Mouse (Mus musculus) liver, embryonic 12.5 days (tissue): Measurements from ENCODE around the gene Slc10a7. TPM values are rescaled to one million over a fixed set of nuclear protein-coding genes. Genes with fewer than 3 reads are reported as not detected.

Experiments
- ATAC-seq: fragments of 200-750 bp; cut with Nextera tagmentation; 2 replicates; pipeline ENCODE4 v1.8.0; 2017; ENCODE audit warnings: moderate number of reproducible peaks, mild to moderate bottlenecking, moderate library complexity
- H3K27ac ChIP-seq: fragments of 300-500 bp; sonication (generic); 2 replicates; pipeline ENCODE4 v1.5.1; 2016; ENCODE audit warnings: mild to moderate bottlenecking
- H3K27me3 ChIP-seq: fragments of 300-500 bp; sonication (generic); replicated peaks from 2 replicates; pipeline ENCODE4 v1.6.1; 2016; ENCODE audit warnings: mild to moderate bottlenecking, moderate library complexity
- H3K36me3 ChIP-seq: fragments of 300-500 bp; sonication (generic); 2 replicates; pipeline ENCODE4 v1.6.1; 2016; ENCODE audit warnings: mild to moderate bottlenecking, moderate library complexity
- H3K4me1 ChIP-seq: fragments of 300-500 bp; sonication (generic); 2 replicates; pipeline ENCODE4 v1.6.1; 2016
- H3K4me2 ChIP-seq: fragments of 300-500 bp; sonication (generic); 2 replicates; pipeline ENCODE4 v1.6.1; 2016; ENCODE audit warnings: mild to moderate bottlenecking, moderate library complexity
- H3K4me3 ChIP-seq: fragments of 300-500 bp; sonication (generic); 2 replicates; pipeline ENCODE4 v1.5.1; 2016; ENCODE audit warnings: mild to moderate bottlenecking, moderate library complexity
- H3K9ac ChIP-seq: fragments of 300-500 bp; sonication (generic); 2 replicates; pipeline ENCODE4 v1.6.1; 2016; ENCODE audit warnings: mild to moderate bottlenecking, moderate library complexity
- H3K9me3 ChIP-seq: fragments of 300-500 bp; sonication (generic); replicated peaks from 2 replicates; pipeline ENCODE4 v1.6.1; 2016; ENCODE audit warnings: mild to moderate bottlenecking, moderate library complexity
- whole genome bisulfite sequencing: fragments of 180-500 bp; shearing (Covaris S2); methylation state at CpG from one replicate; pipeline ENCODE4 v1.1.7; 2016; ENCODE audit not compliant: insufficient replicate concordance; 5-methylcytosine and 5-hydroxymethylcytosine counted together
- polyA plus RNA-seq: library from polyadenylated mRNA; unstranded; fragments of >200 nt; fragmentation: Nextera tagmentation; extraction: Ambion mirVana; gene quantifications from 2 replicates; pipeline ENCODE4 v1.2.1, GENCODE M21; 2016

Gene Slc10a7
- polyA plus RNA-seq, 1 experiment from 2014 or later, result 9.1 TPM

GRCm38 (mm10) chr8:78584863-78585262 lies 75.7 kb downstream of the Slc10a7 start:
- Histone ChIP-seq H3K27ac (no peak overlapping the region), H3K36me3 (no peaks in the 10 kb centered on the region; the same call in 1 of the 2 replicates), H3K27me3 (no peaks in the 10 kb centered on the region), H3K4me3 (no peak overlapping the region), H3K4me1 (no peaks in the 10 kb centered on the region), H3K9ac (no peak overlapping the region), H3K4me2 (no peak overlapping the region), H3K9me3 (no peaks in the 10 kb centered on the region)
- no peak for ATAC-seq
- WGBS, result 59% methylated on average over 3 of the region's 3 CpGs

GRCm38 (mm10) chr8:78595481-78595908 lies 86.3 kb downstream of the Slc10a7 start:
- Histone ChIP-seq H3K27ac (no peak overlapping the region), H3K36me3 (peaks cover 6% of the 10 kb centered on the region), H3K4me2 (no peak overlapping the region), H3K4me1 (no peaks in the 10 kb centered on the region), H3K9me3 (no peaks in the 10 kb centered on the region), H3K4me3 (no peak overlapping the region), H3K9ac (no peak overlapping the region), H3K27me3 (no peaks in the 10 kb centered on the region)
- WGBS, result 79% methylated on average over 6 of the region's 6 CpGs
- no peak for ATAC-seq

GRCm38 (mm10) chr8:78598237-78598636 lies 89.1 kb downstream of the Slc10a7 start:
- H3K4me1 ChIP-seq, result no peaks in the 10 kb centered on the region
- H3K36me3 ChIP-seq, result no peaks in the 10 kb centered on the region
- H3K4me2 ChIP-seq, result no peak overlapping the region
- H3K4me3 ChIP-seq, result no peak overlapping the region
- H3K27me3 ChIP-seq, result no peaks in the 10 kb centered on the region
- no peaks in the 10 kb centered on the region for H3K9me3 ChIP-seq
- H3K9ac ChIP-seq, result no peak overlapping the region
- no peak for ATAC-seq
- no peak overlapping the region for H3K27ac ChIP-seq
- 76% methylated on average over 3 of the region's 3 CpGs for WGBS

GRCm38 (mm10) chr8:78603084-78603483 lies 93.9 kb downstream of the Slc10a7 start:
- Histone ChIP-seq H3K36me3 (peaks cover 18% of the 10 kb centered on the region), H3K4me2 (no peak overlapping the region)
- 95% methylated on average over 5 of the region's 5 CpGs for WGBS

GRCm38 (mm10) chr8:78604426-78604825 lies 95.3 kb downstream of the Slc10a7 start:
- WGBS, result 86% methylated on average over 9 of the region's 9 CpGs
- no peak for ATAC-seq
- no peak overlapping the region for H3K27ac ChIP-seq
- H3K4me2 ChIP-seq, result no peak overlapping the region
- no peaks in the 10 kb centered on the region for H3K27me3 ChIP-seq
- H3K4me3 ChIP-seq, result no peak overlapping the region
- H3K36me3 ChIP-seq, result peaks cover 18% of the 10 kb centered on the region
- H3K9ac ChIP-seq, result no peak overlapping the region
- H3K4me1 ChIP-seq, result no peaks in the 10 kb centered on the region
- H3K9me3 ChIP-seq, result peaks cover 3% of the 10 kb centered on the region; the same call in 1 of the 2 replicates

More at GRCm38 (mm10) chr8:78603084-78603483, 93.9 kb downstream of the Slc10a7 start:
- ATAC-seq, result no peak
- no peak overlapping the region for H3K4me3 ChIP-seq
- peaks cover 3% of the 10 kb centered on the region; the same call in 1 of the 2 replicates for H3K9me3 ChIP-seq
- H3K4me1 ChIP-seq, result no peaks in the 10 kb centered on the region
- H3K27ac ChIP-seq, result no peak overlapping the region
- H3K27me3 ChIP-seq, result no peaks in the 10 kb centered on the region
- H3K9ac ChIP-seq, result no peak overlapping the region

- Histone ChIP-seq H3K9ac (no peak overlapping the region), H3K4me3 (no peak overlapping the region)
- WGBS, result 75% methylated on average over 10 of the region's 10 CpGs
Measured at GRCm38 (mm10) chr8:78609301-78609700, 100.2 kb downstream of the Slc10a7 start.

GRCm38 (mm10) chr8:78611019-78611418 lies 101.9 kb downstream of the Slc10a7 start:
- no peak overlapping the region for H3K4me3 ChIP-seq
- 59% methylated on average over 6 of the region's 6 CpGs for WGBS

More at GRCm38 (mm10) chr8:78609301-78609700, 100.2 kb downstream of the Slc10a7 start:
- Histone ChIP-seq H3K9me3 (peaks cover 3% of the 10 kb centered on the region; the same call in 1 of the 2 replicates), H3K36me3 (peaks cover 15% of the 10 kb centered on the region), H3K27ac (no peak overlapping the region), H3K4me1 (no peaks in the 10 kb centered on the region), H3K27me3 (no peaks in the 10 kb centered on the region), H3K4me2 (no peak overlapping the region)
- ATAC-seq, result no peak

GRCm38 (mm10) chr8:78622362-78622761 lies 113.2 kb downstream of the Slc10a7 start:
- H3K4me1 ChIP-seq, result 0 out of 2 replicates have a peak, but pooled peaks cover 3% of the 10 kb centered on the region
- WGBS, result 48% methylated on average over 4 of the region's 4 CpGs
- no peaks in the 10 kb centered on the region for H3K36me3 ChIP-seq
- no peak overlapping the region for H3K9ac ChIP-seq
- no peak overlapping the region for H3K4me2 ChIP-seq
- no peak for ATAC-seq
- H3K27me3 ChIP-seq, result no peaks in the 10 kb centered on the region
- H3K4me3 ChIP-seq, result no peak overlapping the region
- H3K9me3 ChIP-seq, result no peaks in the 10 kb centered on the region
- no peak overlapping the region for H3K27ac ChIP-seq

More at GRCm38 (mm10) chr8:78611019-78611418, 101.9 kb downstream of the Slc10a7 start:
- ATAC-seq, result no peak
- Histone ChIP-seq H3K4me2 (no peak overlapping the region), H3K36me3 (peaks cover 11% of the 10 kb centered on the region), H3K4me1 (no peaks in the 10 kb centered on the region), H3K27me3 (no peaks in the 10 kb centered on the region), H3K27ac (no peak overlapping the region), H3K9ac (no peak overlapping the region), H3K9me3 (peaks cover 3% of the 10 kb centered on the region; the same call in 1 of the 2 replicates)

GRCm38 (mm10) chr8:78623972-78624371 lies 114.8 kb downstream of the Slc10a7 start:
- no peaks in the 10 kb centered on the region for H3K27me3 ChIP-seq
- H3K27ac ChIP-seq, result no peak overlapping the region
- H3K4me3 ChIP-seq, result no peak overlapping the region
- no peaks in the 10 kb centered on the region for H3K9me3 ChIP-seq
- peaks cover 4% of the 10 kb centered on the region; the same call in 1 of the 2 replicates for H3K36me3 ChIP-seq
- H3K4me2 ChIP-seq, result no peak overlapping the region
- no peak for ATAC-seq
- no peak overlapping the region for H3K9ac ChIP-seq
- 0 out of 2 replicates have a peak, but pooled peaks cover 8% of the 10 kb centered on the region for H3K4me1 ChIP-seq
- WGBS, result 58% methylated on average over 5 of the region's 5 CpGs

GRCm38 (mm10) chr8:78624738-78625442 lies 115.7 kb downstream of the Slc10a7 start:
- Histone ChIP-seq H3K36me3 (peaks cover 4% of the 10 kb centered on the region; the same call in 1 of the 2 replicates), H3K27me3 (no peaks in the 10 kb centered on the region), H3K4me2 (no peak overlapping the region), H3K9ac (no peak overlapping the region), H3K4me3 (no peak overlapping the region), H3K4me1 (0 out of 2 replicates have a peak, but pooled peaks cover 8% of the 10 kb centered on the region), H3K27ac (no peak overlapping the region), H3K9me3 (no peaks in the 10 kb centered on the region)
- no peak for ATAC-seq
- WGBS, result 56% methylated on average over 12 of the region's 12 CpGs

GRCm38 (mm10) chr8:78626632-78627031 lies 117.5 kb downstream of the Slc10a7 start:
- no peaks in the 10 kb centered on the region for H3K27me3 ChIP-seq
- H3K36me3 ChIP-seq, result peaks cover 4% of the 10 kb centered on the region; the same call in 1 of the 2 replicates
- no peak overlapping the region for H3K9ac ChIP-seq
- no peaks in the 10 kb centered on the region for H3K9me3 ChIP-seq
- H3K4me2 ChIP-seq, result no peak overlapping the region
- no peak overlapping the region for H3K27ac ChIP-seq
- WGBS, result 52% methylated on average over 5 of the region's 5 CpGs
- ATAC-seq, result no peak
- H3K4me1 ChIP-seq, result 0 out of 2 replicates have a peak, but pooled peaks cover 12% of the 10 kb centered on the region
- no peak overlapping the region for H3K4me3 ChIP-seq

- no peak for ATAC-seq
- WGBS, result 85% methylated on average over 9 of the region's 9 CpGs
Measured at GRCm38 (mm10) chr8:78627793-78628192, 118.6 kb downstream of the Slc10a7 start.

More at GRCm38 (mm10) chr8:78627793-78628192, 118.6 kb downstream of the Slc10a7 start:
- Histone ChIP-seq H3K27me3 (no peaks in the 10 kb centered on the region), H3K4me1 (0 out of 2 replicates have a peak, but pooled peaks cover 12% of the 10 kb centered on the region), H3K27ac (no peak overlapping the region), H3K4me2 (no peak overlapping the region), H3K9me3 (no peaks in the 10 kb centered on the region), H3K9ac (no peak overlapping the region), H3K36me3 (peaks cover 4% of the 10 kb centered on the region; the same call in 1 of the 2 replicates), H3K4me3 (no peak overlapping the region)
